Mouse (Mus musculus) G1E (cell line): ENCODE data around the gene Mef2d. TPM values are rescaled to one million over a fixed set of nuclear protein-coding genes. Genes with fewer than 3 reads are reported as not detected.

Experiments
- ATAC-seq: 2 replicates; pipeline ENCODE4 v1.8.0; 2016; ENCODE audit warnings: mild to moderate bottlenecking; ENCODE audit not compliant: insufficient number of reproducible peaks, poor library complexity, low FRiP score, severe bottlenecking; ENCODE audit errors: extremely low read depth
- DNase-seq: peaks from one replicate; pipeline ENCODE4 v3.0.0; 2012; ENCODE audit warnings: low spot score
- H3K27me3 ChIP-seq: 2 replicates; pipeline ENCODE4 v1.6.1; 2012; ENCODE audit warnings: mild to moderate bottlenecking, low read length, inconsistent platforms; ENCODE audit not compliant: insufficient read depth
- H3K36me3 ChIP-seq: replicated peaks from 2 replicates; pipeline ENCODE3; 2012; ENCODE audit warnings: mild to moderate bottlenecking, inconsistent platforms
- H3K4me1 ChIP-seq: 2 replicates; pipeline ENCODE4 v1.6.1; 2012; ENCODE audit warnings: low read depth, low read length, inconsistent platforms, mixed read lengths; ENCODE audit not compliant: insufficient read depth
- H3K4me3 ChIP-seq: 2 replicates; pipeline ENCODE4 v1.5.1; 2012; ENCODE audit warnings: low read depth, mild to moderate bottlenecking, inconsistent platforms, low read length, moderate library complexity, mixed read lengths
- H3K9me3 ChIP-seq: replicated peaks from 2 replicates; pipeline ENCODE4 v1.6.1; 2012; ENCODE audit warnings: inconsistent platforms
- CTCF ChIP-seq: IDR thresholded peaks from 2 replicates; pipeline ENCODE4 v1.5.1; 2012; ENCODE audit warnings: low read depth, low read length, inconsistent platforms, mixed read lengths
- GATA1 ChIP-seq: IDR thresholded peaks from 2 replicates; pipeline ENCODE4 v1.6.1; 2012; ENCODE audit warnings: borderline replicate concordance, low read length, inconsistent platforms, mixed read lengths
- GATA2 ChIP-seq: IDR thresholded peaks from 2 replicates; pipeline ENCODE4 v1.6.1; 2012; ENCODE audit warnings: low read depth, low read length, inconsistent platforms, borderline replicate concordance
- POLR2AphosphoS5 ChIP-seq: IDR thresholded peaks from 2 replicates; pipeline ENCODE4 v1.6.1; 2012; ENCODE audit warnings: low read depth, low read length, inconsistent platforms; ENCODE audit not compliant: insufficient replicate concordance
- TAL1 ChIP-seq: conservative IDR thresholded peaks from 2 replicates; pipeline ENCODE4 v1.6.1; 2012; ENCODE audit warnings: low read depth, low read length, inconsistent platforms, mixed read lengths
- polyA plus RNA-seq: library from polyadenylated mRNA; stranded (reverse); fragments of >175 nt; gene quantifications from 2 replicates; pipeline ENCODE4 v1.2.3, GENCODE M21; 2012
- total RNA-seq, 2 experiments: library from RNA; stranded (forward) in 1 of 2; stranded (reverse) in 1 of 2; fragments of 200-1000 nt in 1 of 2; fragments of >200 nt in 1 of 2; fragmentation: Nextera tagmentation in 1 of 2; gene quantifications; 2 replicates each; pipeline ENCODE4 v1.2.3; 2014 to 2017

The Mef2d gene
- total and polyA plus RNA-seq, 3 experiments: 15.4 to 133 (median 125) TPM

- peaks cover 47% of the 10 kb centered on the region for H3K4me1 ChIP-seq
Observed at GRCm38 (mm10) chr3:88136346-88136745, 5.8 kb upstream of the Mef2d start.

GRCm38 (mm10) chr3:88136945-88137494, 5.2 kb upstream of the Mef2d start:
- TF ChIP-seq CTCF (no peak), POLR2AphosphoS5 (no peak), GATA1 (no peak), TAL1 (no peak), GATA2 (no peak)
- H3K36me3 ChIP-seq: no peaks in the 10 kb centered on the region
- H3K4me1 ChIP-seq: peaks cover 53% of the 10 kb centered on the region
- DNase-seq (no peak), ATAC-seq (no peak)
- H3K27me3 ChIP-seq: peaks cover 15% of the 10 kb centered on the region
- no peaks in the 10 kb centered on the region for H3K9me3 ChIP-seq
- peak overlapping the region; percentile 20; the same call in 1 of the 2 replicates for H3K4me3 ChIP-seq

More at GRCm38 (mm10) chr3:88136346-88136745, 5.8 kb upstream of the Mef2d start:
- DNase-seq (no peak), ATAC-seq (no peak)
- Histone ChIP-seq H3K27me3 (peaks cover 18% of the 10 kb centered on the region), H3K4me3 (no peak overlapping the region), H3K36me3 (no peaks in the 10 kb centered on the region), H3K9me3 (no peaks in the 10 kb centered on the region)
- TF ChIP-seq POLR2AphosphoS5: no peak
- no peak for TF ChIP-seq TAL1
- TF ChIP-seq GATA1: no peak
- no peak for TF ChIP-seq CTCF
- no peak for TF ChIP-seq GATA2

GRCm38 (mm10) chr3:88137821-88138220, 4.4 kb upstream of the Mef2d start:
- H3K36me3 ChIP-seq: no peaks in the 10 kb centered on the region
- DNase-seq: no peak
- TF ChIP-seq GATA1: no peak
- no peak for TF ChIP-seq POLR2AphosphoS5
- TF ChIP-seq GATA2: no peak
- TF ChIP-seq TAL1: no peak
- no peak for TF ChIP-seq CTCF
- H3K9me3 ChIP-seq: no peaks in the 10 kb centered on the region
- H3K4me3 ChIP-seq: peak overlapping the region; percentile 76; the same call in 1 of the 2 replicates
- peaks cover 8% of the 10 kb centered on the region for H3K27me3 ChIP-seq
- no peak for ATAC-seq
- peaks cover 49% of the 10 kb centered on the region for H3K4me1 ChIP-seq

GRCm38 (mm10) chr3:88138336-88139242, 3.6 kb upstream of the Mef2d start:
- H3K4me1 ChIP-seq: peaks cover 54% of the 10 kb centered on the region
- peaks cover 3% of the 10 kb centered on the region for H3K36me3 ChIP-seq
- H3K9me3 ChIP-seq: no peaks in the 10 kb centered on the region
- peak overlapping the region; percentile 76 for H3K4me3 ChIP-seq
- ATAC-seq (peak; percentile 67), DNase-seq (peak; percentile 86)
- peaks cover under 1% of the 10 kb centered on the region for H3K27me3 ChIP-seq
- TF ChIP-seq TAL1: no peak
- no peak for TF ChIP-seq GATA2
- no peak for TF ChIP-seq CTCF
- TF ChIP-seq GATA1: no peak
- no peak for TF ChIP-seq POLR2AphosphoS5

GRCm38 (mm10) chr3:88139243-88140177, 2.7 kb upstream of the Mef2d start:
- no peak for ATAC-seq
- peaks cover 10% of the 10 kb centered on the region for H3K36me3 ChIP-seq
- peaks cover 59% of the 10 kb centered on the region for H3K4me1 ChIP-seq
- TF ChIP-seq CTCF: no peak
- no peak for TF ChIP-seq TAL1
- TF ChIP-seq POLR2AphosphoS5: no peak
- TF ChIP-seq GATA1: no peak
- no peak for TF ChIP-seq GATA2
- peak overlapping the region; percentile 76 for H3K4me3 ChIP-seq
- no peaks in the 10 kb centered on the region for H3K27me3 ChIP-seq
- H3K9me3 ChIP-seq: no peaks in the 10 kb centered on the region
- DNase-seq: no peak
